Mouse (Mus musculus) thymus, postnatal 10 days (tissue): ENCODE measurements around the gene Tmod2.
"Not testable (repeated sequence)": the region's sequence is repeated elsewhere in the genome, so short reads cannot be mapped to it uniquely, and the experiment has no call there.

Experiments
- DNase-seq, 2 experiments: peaks; one replicate each; pipeline ENCODE4 v3.0.0; 2021; ENCODE audit warnings: low spot score in 2 of 2

The Tmod2 gene

DNA sequence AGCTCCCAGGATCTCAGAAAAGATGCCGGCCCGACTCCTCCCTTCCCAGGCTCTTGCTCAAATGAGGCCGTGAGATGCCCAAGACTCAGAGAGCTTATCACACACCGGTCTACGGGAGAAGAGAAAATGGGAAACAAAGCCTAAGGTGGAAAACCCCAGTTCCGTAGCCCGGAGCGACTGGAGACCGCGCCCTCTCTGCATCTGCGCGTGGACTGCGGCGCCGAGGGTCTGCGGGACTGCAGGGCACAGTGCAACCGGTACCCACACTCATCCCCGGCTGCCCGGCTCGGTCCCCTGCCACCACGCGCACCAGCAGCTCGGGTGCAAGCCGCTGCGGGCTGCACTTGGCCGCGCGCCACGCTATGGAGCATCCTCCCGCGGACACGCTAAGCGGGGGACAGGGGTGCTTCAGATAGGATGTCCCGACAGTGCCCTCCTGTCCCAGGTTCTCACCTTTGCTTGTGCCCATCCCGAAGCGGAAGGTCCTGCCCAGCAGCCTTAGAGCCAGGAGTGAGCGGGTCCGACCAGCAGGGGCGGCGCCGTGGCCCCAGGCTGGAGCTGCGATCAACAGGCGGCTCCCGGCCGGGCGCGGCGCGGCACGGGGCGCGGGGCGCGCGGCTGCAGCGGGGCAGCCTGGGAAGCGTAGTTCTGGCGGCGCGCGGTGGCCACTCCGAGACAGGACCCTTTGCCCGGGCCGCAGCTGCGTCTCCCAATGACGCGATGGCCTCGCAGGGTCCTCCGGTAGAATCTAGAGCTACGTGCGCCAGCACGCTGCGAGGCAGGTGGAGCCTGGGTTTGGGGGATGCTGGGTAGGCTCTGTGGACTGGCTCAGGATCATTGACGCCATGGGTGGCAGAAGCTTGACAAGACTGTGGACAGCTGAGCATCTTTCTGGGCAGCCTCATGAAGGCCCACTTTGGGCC lies at the start of gene Tmod2:
Gene Tmod2 (minus strand): TSS at position 755 of the 923 bp plus-strand sequence.
- no peak for DNase-seq

- DNase-seq = no peak
Observed at GRCm38 (mm10) chr9:75660917-75661316, 49.8 kb upstream of the Tmod2 start.

DNA sequence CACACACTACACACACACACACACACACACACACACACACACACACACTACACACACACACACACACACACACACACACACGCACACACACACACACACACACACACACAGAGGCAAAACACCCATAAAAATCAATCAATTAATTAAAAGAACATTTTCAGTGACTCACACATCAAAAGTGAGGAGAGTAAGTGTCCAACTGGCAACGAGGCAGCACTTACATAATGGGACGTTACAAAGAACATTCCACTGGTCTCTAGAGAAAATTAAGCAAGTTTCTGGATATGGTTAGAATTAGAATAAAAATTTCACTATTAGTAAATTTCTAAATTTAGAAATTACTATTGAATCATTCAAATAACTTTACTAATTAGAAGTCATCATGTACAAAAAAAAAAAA lies 45.3 kb upstream of the Tmod2 start:
- not testable (repeated sequence) for DNase-seq

DNA sequence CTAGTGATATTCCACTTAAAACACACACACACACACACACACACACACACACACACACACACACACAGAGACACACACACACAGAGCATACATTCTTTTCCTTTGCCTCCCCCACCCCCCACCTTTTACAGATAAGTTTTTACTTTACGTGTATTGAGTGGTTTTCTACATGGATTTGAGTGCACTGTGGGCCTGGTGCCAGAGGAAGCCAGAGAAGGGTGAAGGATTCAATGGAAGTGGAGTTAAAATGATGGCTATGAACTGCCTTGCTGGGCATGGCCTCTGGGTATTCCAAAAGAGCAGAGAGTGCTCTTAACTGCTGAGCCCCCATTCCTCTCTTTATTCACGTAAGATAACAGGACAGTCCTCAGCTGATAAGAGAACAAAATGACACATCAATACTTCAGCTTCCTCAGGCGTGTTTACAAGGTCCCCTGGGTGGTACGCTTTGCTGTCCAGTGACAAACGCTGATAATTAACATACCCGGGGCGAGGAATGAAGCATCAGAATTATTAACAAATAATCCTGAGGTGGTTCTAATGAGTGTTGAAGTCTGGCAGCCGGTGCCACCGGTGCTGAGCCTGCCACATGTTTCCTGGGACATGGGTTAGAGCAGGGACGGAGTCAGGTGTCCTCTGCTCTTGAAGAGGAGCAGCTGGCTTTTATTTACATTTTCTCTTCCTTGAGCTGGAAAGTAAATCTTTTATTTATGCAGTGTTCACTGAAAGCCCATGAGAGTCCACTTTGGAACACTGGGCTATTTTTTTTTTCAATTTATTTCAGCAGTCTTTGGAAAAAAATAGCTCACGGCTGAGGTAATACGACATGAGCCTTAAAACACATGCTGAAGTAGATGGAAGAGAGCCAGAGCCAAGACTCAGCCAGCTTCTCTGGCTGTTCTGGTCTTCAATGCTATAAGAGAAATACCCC lies 43.1 kb upstream of the Tmod2 start:
- DNase-seq = no peak

DNA sequence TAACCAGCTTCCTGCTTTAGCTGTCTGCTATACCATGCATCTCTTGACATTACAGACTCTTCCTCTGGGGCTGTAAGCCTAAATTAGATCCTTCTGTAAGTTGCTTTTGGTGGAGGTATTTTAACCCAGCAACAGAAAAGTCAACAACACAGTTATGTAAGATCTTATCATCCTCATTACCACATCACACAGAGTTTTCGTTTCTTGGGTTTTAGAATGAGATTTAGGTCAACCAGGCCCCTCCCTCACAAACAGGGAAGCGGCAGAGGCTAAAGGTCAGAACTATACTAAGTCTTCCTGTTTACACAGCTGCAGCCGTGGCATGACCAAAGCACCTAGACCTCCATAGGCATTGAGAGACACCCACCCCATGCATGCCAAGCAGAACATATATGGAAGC lies 34.3 kb upstream of the Tmod2 start:
- peak; percentile 51 to 60 for DNase-seq

DNA sequence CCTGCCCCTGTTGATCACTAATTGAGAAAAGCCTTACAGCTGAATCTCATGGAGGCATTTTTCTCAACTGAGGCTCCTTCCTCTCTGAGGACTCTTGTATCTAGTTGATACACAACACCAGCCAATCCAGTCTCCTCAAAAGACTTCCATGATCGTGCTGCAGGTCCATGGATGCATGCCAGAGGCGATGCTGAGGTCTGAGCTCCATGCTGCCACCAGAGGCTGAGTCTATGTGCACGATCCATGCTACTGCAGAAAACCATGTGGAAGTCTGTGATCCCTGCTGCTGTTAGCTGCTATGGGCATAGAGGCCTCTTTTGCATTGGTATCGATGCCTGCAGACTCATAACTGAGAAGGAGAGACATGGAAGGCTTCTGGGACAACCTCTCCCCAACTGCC lies 23.1 kb upstream of the Tmod2 start:
- DNase-seq = no peak

- DNase-seq = no peak
Observed at GRCm38 (mm10) chr9:75633603-75634002, 22.5 kb upstream of the Tmod2 start.

DNA sequence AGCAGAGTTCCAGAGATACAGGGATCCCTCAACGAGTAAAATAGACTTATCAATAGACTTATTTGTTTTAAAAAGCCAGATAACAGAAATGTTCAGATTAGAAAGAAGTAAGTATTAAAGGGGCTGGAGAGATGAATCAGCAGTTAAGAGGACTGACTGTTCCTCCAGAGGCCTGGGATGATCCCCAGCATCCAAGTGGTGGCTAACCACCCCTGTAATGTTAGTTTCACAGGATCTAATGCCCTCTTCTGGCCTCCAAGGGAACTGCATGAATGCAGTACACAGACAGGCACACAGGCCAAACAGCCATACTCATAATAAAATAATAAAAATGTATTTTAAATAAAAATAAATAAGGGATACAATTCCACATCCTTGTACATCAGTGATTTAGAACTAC lies 21.8 kb upstream of the Tmod2 start:
- peak in 1 of 2 experiments; percentile 29 for DNase-seq

GRCm38 (mm10) chr9:75632111-75632510 lies 21.0 kb upstream of the Tmod2 start:
- no peak for DNase-seq

DNA sequence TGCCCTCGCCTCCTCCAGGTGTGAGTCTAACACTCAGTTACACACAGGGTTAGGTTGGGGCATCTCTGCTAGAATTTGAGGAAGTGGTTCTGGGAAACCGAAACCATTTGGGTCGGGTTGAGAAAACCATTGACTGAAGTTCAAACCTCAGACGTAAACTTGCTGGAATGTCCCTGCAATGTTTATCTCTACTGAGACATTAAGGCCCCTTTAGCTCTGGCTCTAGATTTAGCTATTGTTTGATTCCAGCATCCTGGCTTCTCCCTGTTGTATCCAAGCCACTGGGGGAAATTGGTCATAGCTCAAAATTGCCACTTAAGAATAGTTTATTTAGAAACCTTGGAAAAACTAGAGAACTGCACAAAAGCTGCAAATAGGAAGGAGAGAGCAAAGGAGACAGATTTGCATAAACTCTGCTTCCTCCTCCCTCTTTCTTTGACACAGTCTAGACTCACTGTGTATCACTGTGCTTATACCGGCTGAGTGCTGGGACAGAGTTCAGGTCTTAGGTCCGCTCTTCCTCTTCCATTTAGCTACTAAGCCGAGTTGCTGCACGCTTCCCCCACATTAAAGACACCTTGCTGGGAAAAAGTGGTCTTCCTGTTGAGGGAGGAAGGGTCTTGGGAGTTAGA lies 19.8 kb upstream of the Tmod2 start:
- DNase-seq = no peak

- DNase-seq = no peak
Observed at GRCm38 (mm10) chr9:75626308-75626604, 15.1 kb upstream of the Tmod2 start.

DNA sequence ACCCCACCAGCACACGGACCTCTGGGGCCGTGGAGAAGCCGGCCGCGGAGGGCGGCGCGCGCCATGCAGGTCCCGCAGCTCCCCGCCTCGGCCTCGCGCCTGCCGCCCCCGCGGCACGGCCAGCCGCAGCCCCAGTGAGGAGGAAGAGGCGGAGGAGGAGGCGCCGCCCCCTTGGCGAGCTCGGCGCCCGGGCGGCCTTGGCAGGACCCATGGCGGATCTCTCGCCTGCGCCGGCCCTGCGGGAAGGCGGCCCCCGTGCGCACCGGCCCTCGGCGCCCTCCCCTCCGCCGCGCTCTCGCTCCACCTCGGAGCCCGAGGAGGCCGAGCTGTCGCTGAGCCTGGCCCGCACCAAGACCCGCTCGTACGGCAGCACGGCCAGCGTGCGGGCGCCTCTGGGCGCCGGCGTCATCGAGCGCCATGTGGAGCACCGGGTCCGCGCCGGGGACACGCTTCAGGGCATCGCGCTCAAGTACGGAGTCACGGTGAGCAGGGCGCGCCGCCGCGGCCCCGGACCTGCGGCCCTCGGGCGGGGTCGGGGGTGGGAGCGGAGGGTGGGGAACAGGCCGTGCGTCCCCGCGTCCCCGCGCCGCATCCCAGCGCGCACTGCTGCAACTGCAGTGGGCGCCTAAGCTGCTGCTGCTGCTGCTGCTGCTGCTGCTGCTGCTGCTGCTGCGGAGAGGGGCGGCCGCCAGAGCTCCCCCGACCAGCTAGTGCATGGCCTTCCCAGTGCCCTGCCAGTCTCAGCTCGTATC lies 14.6 kb upstream of the Tmod2 start, which contains the start of gene Lysmd2:
Gene Lysmd2 (plus strand): TSS at position 186 of the 752 bp plus-strand sequence.
- DNase-seq = peak in 1 of 2 experiments; percentile 26

DNA sequence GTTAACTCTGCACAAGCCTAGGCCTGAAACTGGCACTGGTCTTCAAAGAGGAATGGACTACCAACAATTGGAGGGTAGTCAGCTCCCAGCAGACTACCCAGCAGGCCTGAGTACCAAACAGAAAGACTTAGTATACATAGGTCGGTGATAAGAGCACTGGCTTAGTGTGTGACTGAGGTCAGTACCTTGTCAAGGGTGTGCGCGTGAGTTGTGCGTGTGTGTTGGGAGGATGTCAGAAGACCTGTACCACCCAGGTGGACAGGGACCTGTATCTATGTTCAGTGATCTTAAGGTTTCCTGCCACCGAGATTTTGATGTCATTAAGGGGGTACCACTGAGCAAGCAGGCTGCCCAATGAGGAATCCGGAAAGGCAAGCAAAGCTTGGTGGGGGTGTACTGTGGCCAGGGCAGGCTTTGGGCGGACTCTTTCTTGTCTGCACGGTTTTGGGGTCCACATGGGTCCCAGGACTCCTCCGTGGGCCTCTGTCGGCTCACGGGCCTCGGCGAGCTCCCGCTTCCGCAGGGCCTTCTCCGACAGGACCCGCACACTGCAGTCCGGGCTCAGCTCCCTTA lies 13.9 kb upstream of the Tmod2 start:
- no peak for DNase-seq

DNA sequence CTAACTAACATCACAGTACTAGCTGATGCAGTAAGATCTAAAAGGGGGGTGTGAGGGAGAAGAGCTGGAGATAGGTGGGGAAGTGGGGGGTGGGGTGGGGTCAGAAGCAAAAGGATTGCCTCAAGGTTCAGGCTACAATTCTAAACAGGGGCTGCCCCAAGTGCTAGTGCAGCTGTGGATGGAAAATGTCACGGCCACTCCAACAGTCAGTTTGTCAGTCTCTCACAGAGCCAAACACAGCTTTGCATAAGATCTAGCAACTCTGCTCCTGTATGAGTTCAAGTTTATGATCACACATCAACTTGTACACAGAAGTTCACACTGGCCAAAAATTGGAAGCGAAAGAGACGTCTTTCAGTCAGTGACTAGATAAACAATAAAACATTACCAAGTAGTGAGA lies 10.3 kb upstream of the Tmod2 start:
- no peak for DNase-seq

- not testable (repeated sequence) for DNase-seq
Observed at GRCm38 (mm10) chr9:75619761-75620160, 8.6 kb upstream of the Tmod2 start.

GRCm38 (mm10) chr9:75618836-75619400 lies 7.8 kb upstream of the Tmod2 start:
- DNase-seq = no peak

GRCm38 (mm10) chr9:75616560-75616959 lies 5.4 kb upstream of the Tmod2 start:
- no peak for DNase-seq

DNA sequence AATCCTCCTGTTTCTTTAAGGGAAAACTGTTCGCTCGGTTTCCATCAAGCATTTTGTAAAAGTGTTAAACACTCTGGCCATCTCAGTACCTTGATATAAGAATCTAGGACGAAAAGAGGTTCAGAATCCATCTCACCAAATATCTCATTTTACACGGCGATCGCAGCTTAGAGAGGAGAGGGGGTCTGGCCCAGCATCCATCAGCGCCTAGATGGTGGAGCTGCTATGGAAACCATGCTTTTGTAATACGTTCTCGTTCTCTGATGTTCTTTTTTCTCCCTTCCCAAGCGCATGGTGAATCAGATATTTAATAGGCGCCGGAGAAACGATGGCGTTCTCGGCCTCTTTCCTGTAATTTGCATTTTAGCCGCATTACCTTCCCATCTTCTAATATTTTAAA lies 1.2 kb downstream of the Tmod2 start:
- DNase-seq = no peak

DNA sequence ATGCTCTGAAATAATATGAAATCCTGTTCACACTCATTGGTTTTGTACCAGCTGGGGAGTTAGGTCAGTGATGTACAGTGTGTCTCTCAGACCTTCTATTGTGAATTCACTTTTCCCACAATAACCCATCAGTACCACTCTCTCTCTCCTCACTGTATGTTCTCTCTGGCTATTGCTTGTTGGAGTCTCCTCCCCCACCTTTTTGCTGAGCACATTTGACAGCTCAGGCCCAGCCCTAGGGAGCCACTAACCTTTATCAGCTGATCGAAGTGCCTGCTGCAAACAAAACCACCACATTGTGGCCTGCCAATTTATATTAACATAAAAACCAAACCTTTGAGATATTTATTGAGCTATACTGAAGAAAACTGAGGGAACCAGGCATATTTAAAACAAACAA lies 1.6 kb downstream of the Tmod2 start:
- DNase-seq = no peak

DNA sequence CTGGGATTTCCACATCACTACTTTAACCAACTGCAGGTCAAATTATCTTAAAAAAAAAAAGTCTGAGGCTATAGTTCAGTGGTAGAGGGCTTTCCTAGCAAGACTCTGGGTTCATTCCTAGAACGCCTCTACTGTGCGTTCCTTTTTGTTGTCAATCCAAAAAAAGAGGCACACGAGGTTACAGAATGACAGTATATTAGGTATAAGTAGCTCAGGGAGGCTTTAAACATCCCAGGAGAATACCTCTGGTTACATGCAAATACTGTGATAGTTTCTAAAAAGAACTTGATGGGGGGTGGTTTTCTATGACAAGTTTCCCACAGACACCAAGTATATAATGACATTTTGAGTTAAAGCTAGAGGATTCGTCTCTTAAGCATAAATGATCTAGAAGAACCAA lies 3.6 kb downstream of the Tmod2 start:
- no peak for DNase-seq

DNA sequence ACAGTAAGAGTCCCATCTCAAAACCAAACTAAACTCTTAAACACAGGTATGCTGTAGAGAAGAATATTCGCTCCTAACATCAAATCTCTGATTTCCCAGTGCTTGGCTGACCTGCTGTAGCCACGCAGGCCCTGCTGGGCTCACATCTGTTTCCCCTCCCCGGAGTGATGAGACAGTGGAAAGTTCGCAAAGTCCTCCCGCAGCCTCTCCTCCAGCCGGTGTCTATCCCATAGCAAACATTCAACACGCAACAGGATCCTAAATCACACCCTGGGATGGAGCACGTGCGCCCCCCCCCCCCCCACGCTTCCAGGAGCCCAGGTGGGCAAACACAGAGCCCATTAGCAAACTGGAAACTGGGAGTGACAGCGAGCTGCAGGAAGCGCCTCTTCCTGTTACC lies 9.6 kb downstream of the Tmod2 start:
- DNase-seq = no peak
